Mouse (Mus musculus) gastrocnemius, adult 8-10 months (tissue): ENCODE results near the gene Gm14862. TPM values are rescaled to one million over a fixed set of nuclear protein-coding genes. Genes with fewer than 3 reads are reported as not detected.

Source experiments
- DNase-seq, 2 experiments: peaks; one replicate each; pipeline ENCODE4 v3.0.0; 2022; ENCODE audit warnings: low spot score in 2 of 2
- total RNA-seq, 4 experiments: library from RNA; stranded (reverse); gene quantifications; 2 replicates each; pipeline ENCODE4 v1.2.4; 2022

Gene Gm14862
- total RNA-seq, 4 experiments from 2014 or later = not detected

DNA sequence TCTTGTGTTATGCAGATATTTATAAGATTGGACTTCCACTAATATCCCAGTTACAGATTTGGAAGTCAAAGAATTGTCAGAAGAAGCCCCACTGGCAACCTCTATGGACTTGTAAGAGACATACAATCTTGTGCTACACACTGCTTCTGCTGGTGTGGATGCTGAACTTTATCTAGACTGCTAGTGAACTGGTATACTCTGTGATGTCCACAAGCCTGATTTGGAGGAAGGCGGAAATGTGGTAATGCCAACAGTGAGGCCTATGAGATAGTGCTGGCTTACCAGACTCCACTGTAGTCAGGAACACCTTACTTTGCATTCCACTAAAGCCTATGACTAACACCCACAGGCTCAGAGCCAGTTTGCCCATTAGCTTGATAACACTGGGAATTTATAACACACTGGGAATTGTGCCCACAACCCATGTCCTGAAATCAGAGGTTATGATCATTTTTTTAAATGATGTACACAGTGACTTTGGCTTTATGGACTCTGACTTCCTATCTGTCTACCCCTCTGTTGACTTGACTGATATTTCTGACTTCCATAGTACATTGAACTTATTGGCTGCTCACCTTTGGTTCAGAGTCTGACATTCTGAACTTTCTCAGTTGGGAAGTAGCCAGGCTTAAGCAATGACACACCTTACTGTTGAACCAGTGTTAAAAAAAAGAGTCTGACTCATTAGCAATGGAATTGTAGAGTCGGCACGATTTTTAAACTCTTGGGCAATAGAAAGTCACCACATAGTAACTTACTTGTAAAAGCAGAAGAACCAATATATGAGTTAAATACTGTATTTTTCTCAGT, 34.1 kb downstream of the Gm14862 start:
- DNase-seq = no peak

- no peak for DNase-seq
These were observed 35.0 kb downstream of the Gm14862 start for GRCm38 (mm10) chrX:9221736-9222135.

- no peak for DNase-seq
These were observed 35.5 kb downstream of the Gm14862 start for GRCm38 (mm10) chrX:9221206-9221605.

DNA sequence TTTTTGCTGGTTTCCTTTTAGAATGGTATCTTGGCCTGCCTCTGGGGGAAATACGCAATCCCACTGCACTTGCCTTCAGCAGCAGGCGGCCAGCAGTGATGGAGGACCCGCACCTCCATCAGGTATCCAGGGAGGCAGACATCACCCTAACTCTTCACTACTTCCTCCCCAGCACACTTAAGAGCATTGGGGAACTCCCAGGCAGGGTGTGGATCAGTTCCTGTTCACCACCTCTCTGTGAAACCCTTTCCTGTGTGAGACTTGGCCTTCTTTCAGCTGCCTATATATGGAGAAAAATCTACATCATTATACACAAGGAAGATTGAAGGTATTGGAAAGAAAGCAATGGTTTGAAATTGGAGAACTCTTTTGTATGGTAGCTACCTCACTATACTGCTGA, 37.1 kb downstream of the Gm14862 start:
- DNase-seq = no peak

- DNase-seq = no peak
These were observed 40.5 kb downstream of the Gm14862 start for GRCm38 (mm10) chrX:9216244-9216643.

GRCm38 (mm10) chrX:9205121-9205520, 51.6 kb downstream of the Gm14862 start:
- DNase-seq = no peak

GRCm38 (mm10) chrX:9202781-9203405, 53.8 kb downstream of the Gm14862 start:
- no peak for DNase-seq

- DNase-seq = no peak
These were observed 54.7 kb downstream of the Gm14862 start for GRCm38 (mm10) chrX:9201954-9202353.

Other genes with a start within 250 kb of the Gm14862 start
- gene Fthl17e, start 223.4 kb downstream of the Gm14862 start, total RNA-seq = not detected
- gene Fthl17f, start 193.9 kb downstream of the Gm14862 start, total RNA-seq = not detected
- not detected for gene 4930402K13Rik, start 152.3 kb downstream of the Gm14862 start, total RNA-seq
- under 1 TPM; 0.08 to 0.51 (median 0.17) TPM for gene Lancl3, start 57.0 kb downstream of the Gm14862 start, total RNA-seq
- 1 to 10 TPM; 4.2 to 6.5 (median 5.0) TPM for gene Xk, start 15.9 kb upstream of the Gm14862 start, total RNA-seq
- 1 to 10 TPM in 1 of 4 experiments, not detected in 3; 1.2 TPM for gene H2al1m, start 26.9 kb upstream of the Gm14862 start, total RNA-seq
- not detected for gene H2al1k, start 93.7 kb upstream of the Gm14862 start, total RNA-seq
- gene Cybb, start 230.9 kb upstream of the Gm14862 start, total RNA-seq = 1 to 10 TPM in 2 of 4 experiments, under 1 TPM in 2; 0.17 to 2.2 (median 1.0) TPM